Mouse (Mus musculus): Measurements from ENCODE around the gene Il1r1.

DNA sequence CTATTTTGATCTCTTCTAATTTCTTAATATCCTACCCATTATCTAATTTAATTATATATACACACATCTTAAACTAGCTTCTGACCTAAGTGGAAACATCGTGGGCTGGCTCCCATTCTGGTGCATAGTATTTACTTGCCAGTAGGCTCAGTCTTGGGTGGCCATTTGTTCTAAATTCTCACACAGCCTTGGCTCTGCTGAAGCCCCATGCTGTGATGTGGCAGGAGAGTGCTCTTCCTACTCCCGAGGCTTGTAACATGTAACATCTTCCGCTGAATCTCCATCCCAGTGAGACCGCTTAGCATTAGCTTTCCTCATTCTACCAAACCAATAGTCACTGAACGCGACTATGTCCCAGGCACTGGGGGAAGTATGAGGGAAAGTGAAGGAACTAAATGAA lies 43.0 kb downstream of the Il1r1 start:
- TF ChIP-seq CTCF (conservative IDR thresholded peaks at IDR 0.05; ENCODE audit: insufficient read depth, insufficient read length, low read depth, low read length) (no peak), POLR2A (IDR thresholded peaks at IDR 0.05; ENCODE audit: low read depth, low read length) (no peak)
